Mouse (Mus musculus) hindbrain, postnatal 0 days (tissue): Measurements from ENCODE around the gene Ptrh2. TPM values are rescaled to one million over a fixed set of nuclear protein-coding genes. Genes with fewer than 3 reads are reported as not detected.
A peak's percentile ranks its signal among the peaks of the same experiment; 100 is the strongest.

Experiments used
- ATAC-seq: fragments of 200-750 bp; cut with Nextera tagmentation; 2 replicates; pipeline ENCODE4 v1.8.0; 2017; ENCODE audit warnings: mild to moderate bottlenecking, moderate TSS enrichment, moderate library complexity
- DNase-seq: peaks from one replicate; pipeline ENCODE4 v3.0.0-alpha.2; 2015; ENCODE audit warnings: low spot score
- H3K27ac ChIP-seq: fragments of 300-500 bp; sonication (generic); 2 replicates; pipeline ENCODE4 v1.5.1; 2014; ENCODE audit warnings: mild to moderate bottlenecking
- H3K27me3 ChIP-seq: fragments of 300-500 bp; sonication (generic); 2 replicates; pipeline ENCODE4 v1.6.1; 2014; ENCODE audit warnings: low read length, mixed read lengths; ENCODE audit not compliant: insufficient read depth
- H3K36me3 ChIP-seq: fragments of 300-500 bp; sonication (generic); 2 replicates; pipeline ENCODE4 v1.6.1; 2014; ENCODE audit warnings: low read length, mixed read lengths; ENCODE audit not compliant: insufficient read depth
- H3K4me1 ChIP-seq: fragments of 300-500 bp; sonication (generic); 2 replicates; pipeline ENCODE4 v1.6.1; 2014; ENCODE audit warnings: antibody characterized with exemption, low read length, mixed read lengths; ENCODE audit not compliant: insufficient read depth
- H3K4me2 ChIP-seq: fragments of 300-500 bp; sonication (generic); 2 replicates; pipeline ENCODE4 v1.6.1; 2014; ENCODE audit warnings: low read depth, mild to moderate bottlenecking, low read length, moderate library complexity, mixed read lengths
- H3K4me3 ChIP-seq: fragments of 300-500 bp; sonication (generic); 2 replicates; pipeline ENCODE4 v1.5.1; 2014; ENCODE audit warnings: low read length
- H3K9ac ChIP-seq: fragments of 300-500 bp; sonication (generic); replicated peaks from 2 replicates; pipeline ENCODE4 v1.6.1; 2014; ENCODE audit warnings: mild to moderate bottlenecking, low read length, moderate library complexity, mixed read lengths
- H3K9me3 ChIP-seq: fragments of 300-500 bp; sonication (generic); 2 replicates; pipeline ENCODE4 v1.6.1; 2016; ENCODE audit warnings: low read length, mixed read lengths
- CTCF ChIP-seq: IDR thresholded peaks from 2 replicates; pipeline ENCODE4 v1.5.1; 2016; ENCODE audit warnings: antibody characterized with exemption, control low read depth, low read depth
- WGBS: fragments of 180-500 bp; shearing (Covaris S2); extraction: QIAGEN DNeasy Blood & Tissue Kit; methylation state at CpG from one replicate; pipeline ENCODE4 v1.1.7; 2014; 5-methylcytosine and 5-hydroxymethylcytosine counted together
- polyA plus RNA-seq: library from polyadenylated mRNA; unstranded; fragments of >200 nt; fragmentation: Nextera tagmentation; extraction: Ambion mirVana; gene quantifications from 2 replicates; pipeline ENCODE4 v1.2.1, GENCODE M21; 2015
- total RNA-seq: library from RNA; depleted of rRNA; stranded (reverse); fragments of >200 nt; gene quantifications from 2 replicates; pipeline ENCODE4 v1.2.3, GENCODE M21; 2014

Ptrh2 gene
- total and polyA plus RNA-seq, 2 experiments from 2014 or later = 10.6 to 21.2 TPM

- WGBS = 61% methylated on average over 1 of the region's 1 CpGs
- H3K4me2 ChIP-seq = no peak overlapping the region
- H3K27ac ChIP-seq = no peak overlapping the region
- H3K27me3 ChIP-seq = no peaks in the 10 kb centered on the region
- no peak overlapping the region for H3K9ac ChIP-seq
- TF ChIP-seq CTCF = peak; percentile 66
- no peak for ATAC-seq
- no peaks in the 10 kb centered on the region for H3K36me3 ChIP-seq
- DNase-seq = peak; percentile 78
- H3K4me3 ChIP-seq = no peak overlapping the region
- no peaks in the 10 kb centered on the region for H3K9me3 ChIP-seq
- H3K4me1 ChIP-seq = no peaks in the 10 kb centered on the region
Measured at GRCm38 (mm10) chr11:86655671-86656070, 28.1 kb upstream of the Ptrh2 start.

DNA sequence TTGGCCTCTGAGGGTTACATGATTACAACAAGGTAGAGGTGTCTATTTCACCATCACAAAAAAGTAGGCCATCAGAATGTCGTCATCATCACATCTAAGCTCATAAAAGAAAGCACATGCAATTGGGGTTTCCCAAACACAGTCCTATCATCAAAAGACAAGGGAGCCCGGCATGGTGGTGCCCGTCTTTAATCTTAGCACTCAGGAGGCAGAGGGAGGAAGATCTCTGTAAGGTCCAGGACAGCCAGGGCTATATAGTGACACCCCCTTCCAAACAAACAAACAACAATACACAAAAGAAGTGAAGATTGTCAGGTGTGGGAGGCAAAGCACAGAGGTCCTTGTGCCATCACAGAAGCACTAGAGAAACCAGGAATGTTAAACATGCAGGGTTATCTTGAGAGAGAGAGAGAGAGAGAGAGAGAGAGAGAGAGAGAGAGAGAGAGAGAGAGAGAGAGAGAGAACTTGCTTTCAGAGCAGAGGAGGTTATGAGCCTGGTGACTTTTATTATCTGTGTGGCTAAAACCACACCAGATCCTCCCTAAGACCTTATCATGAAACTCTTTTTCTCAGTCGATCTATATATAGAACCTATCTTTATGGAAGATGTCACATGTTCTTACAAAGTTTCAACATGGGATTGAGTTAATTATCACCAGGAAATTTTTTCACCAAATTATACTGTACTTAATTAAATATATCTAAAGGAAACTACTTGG is 26.8 kb upstream of the Ptrh2 start:
- no peaks in the 10 kb centered on the region for H3K4me1 ChIP-seq
- H3K4me3 ChIP-seq = no peak overlapping the region
- no peak overlapping the region for H3K9ac ChIP-seq
- no peaks in the 10 kb centered on the region for H3K27me3 ChIP-seq
- H3K9me3 ChIP-seq = no peaks in the 10 kb centered on the region
- ATAC-seq = no peak
- H3K27ac ChIP-seq = no peak overlapping the region
- WGBS = 91% methylated on average over 4 of the region's 4 CpGs
- no peak for TF ChIP-seq CTCF
- no peak overlapping the region for H3K4me2 ChIP-seq
- no peaks in the 10 kb centered on the region; the same call in 1 of the 2 replicates for H3K36me3 ChIP-seq
- no peak for DNase-seq

GRCm38 (mm10) chr11:86657863-86658262 is 25.9 kb upstream of the Ptrh2 start:
- DNase-seq (no peak), ATAC-seq (no peak)
- no peak overlapping the region for H3K4me2 ChIP-seq
- H3K9me3 ChIP-seq = no peaks in the 10 kb centered on the region
- no peaks in the 10 kb centered on the region; the same call in 1 of the 2 replicates for H3K36me3 ChIP-seq
- TF ChIP-seq CTCF = no peak
- no peak overlapping the region for H3K27ac ChIP-seq
- no peaks in the 10 kb centered on the region for H3K27me3 ChIP-seq
- no peaks in the 10 kb centered on the region for H3K4me1 ChIP-seq
- H3K4me3 ChIP-seq = no peak overlapping the region
- H3K9ac ChIP-seq = no peak overlapping the region

GRCm38 (mm10) chr11:86662986-86663895 is 20.5 kb upstream of the Ptrh2 start:
- Histone ChIP-seq H3K9ac (no peak overlapping the region), H3K27ac (no peak overlapping the region), H3K4me3 (no peak overlapping the region), H3K9me3 (no peaks in the 10 kb centered on the region), H3K4me2 (no peak overlapping the region), H3K27me3 (no peaks in the 10 kb centered on the region), H3K36me3 (peaks cover 15% of the 10 kb centered on the region; the same call in 1 of the 2 replicates), H3K4me1 (no peaks in the 10 kb centered on the region)
- no peak for ATAC-seq
- WGBS = 94% methylated on average over 8 of the region's 8 CpGs
- DNase-seq = no peak
- TF ChIP-seq CTCF = no peak

DNA sequence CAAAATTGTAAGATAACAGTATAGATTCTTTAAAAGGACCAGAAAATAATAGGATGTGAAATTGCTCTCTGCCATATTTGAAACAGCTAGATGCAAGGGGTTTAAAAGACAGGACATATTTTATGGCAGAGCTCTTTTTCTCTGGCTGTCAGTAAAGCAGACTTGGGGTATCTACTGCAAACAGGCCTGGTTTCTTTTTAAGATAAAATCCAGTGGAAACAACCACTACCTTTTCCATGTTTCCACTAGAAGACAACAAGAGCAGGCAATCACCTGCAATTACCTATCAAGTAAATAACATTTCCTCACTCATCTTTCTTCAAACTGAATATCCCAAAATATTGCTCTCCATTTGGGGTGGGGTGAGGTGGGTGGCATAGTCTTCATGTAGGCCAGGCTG is 19.8 kb upstream of the Ptrh2 start:
- no peaks in the 10 kb centered on the region for H3K9me3 ChIP-seq
- H3K9ac ChIP-seq = no peak overlapping the region
- no peak overlapping the region for H3K4me3 ChIP-seq
- ATAC-seq = no peak
- TF ChIP-seq CTCF = no peak
- no peak overlapping the region for H3K4me2 ChIP-seq
- H3K36me3 ChIP-seq = peaks cover 15% of the 10 kb centered on the region; the same call in 1 of the 2 replicates
- no peaks in the 10 kb centered on the region for H3K4me1 ChIP-seq
- H3K27me3 ChIP-seq = no peaks in the 10 kb centered on the region
- no peak overlapping the region for H3K27ac ChIP-seq
- DNase-seq = no peak

DNA sequence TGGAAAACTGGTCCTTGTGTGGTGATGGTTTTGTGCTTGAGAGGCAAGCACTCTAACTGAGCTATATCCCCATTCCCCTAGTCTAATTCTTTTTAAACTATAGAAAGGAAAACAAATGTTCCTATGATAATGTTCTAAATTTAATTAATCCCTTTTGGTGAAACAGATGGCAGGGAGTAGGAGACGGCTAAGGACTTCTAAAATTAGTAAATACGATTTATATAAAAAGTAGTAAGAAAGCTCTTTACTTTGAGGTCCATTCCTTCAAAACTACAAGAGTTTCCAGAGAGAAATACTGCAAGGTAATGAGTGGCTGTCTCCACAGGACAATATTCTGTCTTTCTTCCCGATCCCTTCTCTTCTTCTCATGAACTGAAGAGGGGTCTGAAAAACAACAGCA is 19.4 kb upstream of the Ptrh2 start:
- ATAC-seq (no peak), DNase-seq (no peak)
- Histone ChIP-seq H3K4me1 (no peaks in the 10 kb centered on the region), H3K4me2 (no peak overlapping the region), H3K36me3 (peaks cover 15% of the 10 kb centered on the region; the same call in 1 of the 2 replicates), H3K9me3 (no peaks in the 10 kb centered on the region), H3K4me3 (no peak overlapping the region), H3K9ac (no peak overlapping the region), H3K27me3 (no peaks in the 10 kb centered on the region), H3K27ac (no peak overlapping the region)
- TF ChIP-seq CTCF = no peak
- WGBS = 92% methylated on average over 3 of the region's 3 CpGs
